Mouse (Mus musculus) embryo, embryonic 11 days (tissue): ENCODE measurements at regions not wholly inside any gene's neighbourhood (a gene's known extent, or its start where the extent isn't known, plus 50 kb on each side); places are given as distances from the start of the nearest gene placed in this dataset.

Source experiments
- DNase-seq: peaks from one replicate; pipeline ENCODE4 v3.0.0-alpha.2; 2015

DNA sequence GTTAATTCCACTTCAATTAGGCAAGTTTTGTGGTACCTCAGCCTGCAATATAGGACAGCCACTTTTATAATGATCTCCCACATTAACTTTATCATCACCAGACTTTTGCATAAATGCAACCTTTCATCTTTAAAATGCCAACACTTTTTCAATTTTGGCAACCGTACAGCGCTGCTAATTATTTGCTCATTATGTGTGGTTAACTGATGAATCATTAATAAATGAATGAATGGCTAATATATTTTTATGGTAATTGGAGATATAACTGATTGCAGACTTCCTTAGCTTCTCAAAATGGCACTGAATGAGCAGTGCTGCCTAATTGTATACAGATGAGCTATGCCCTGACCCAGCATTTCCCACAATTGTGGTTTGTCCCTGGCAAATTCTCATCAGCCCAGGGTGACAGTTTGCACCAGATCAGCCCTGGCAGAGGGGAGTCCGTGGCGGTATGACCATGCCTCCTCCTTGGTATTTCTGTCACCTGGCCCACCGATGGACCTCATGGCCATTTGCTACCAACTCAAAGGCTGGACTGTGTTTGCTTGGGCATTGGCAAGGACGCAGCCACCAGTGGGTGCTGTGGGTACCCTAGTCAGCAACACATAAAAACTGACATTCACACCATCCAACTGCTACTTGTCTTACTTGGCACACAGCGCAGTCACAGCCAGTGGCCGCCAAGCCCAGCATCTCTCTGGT lies 173.7 kb upstream of the Lmo4 start:
- DNase-seq: no peak

- DNase-seq: peak; percentile 55
Measured at GRCm38 (mm10) chr3:144377626-144378523, 172.9 kb upstream of the Lmo4 start.

DNA sequence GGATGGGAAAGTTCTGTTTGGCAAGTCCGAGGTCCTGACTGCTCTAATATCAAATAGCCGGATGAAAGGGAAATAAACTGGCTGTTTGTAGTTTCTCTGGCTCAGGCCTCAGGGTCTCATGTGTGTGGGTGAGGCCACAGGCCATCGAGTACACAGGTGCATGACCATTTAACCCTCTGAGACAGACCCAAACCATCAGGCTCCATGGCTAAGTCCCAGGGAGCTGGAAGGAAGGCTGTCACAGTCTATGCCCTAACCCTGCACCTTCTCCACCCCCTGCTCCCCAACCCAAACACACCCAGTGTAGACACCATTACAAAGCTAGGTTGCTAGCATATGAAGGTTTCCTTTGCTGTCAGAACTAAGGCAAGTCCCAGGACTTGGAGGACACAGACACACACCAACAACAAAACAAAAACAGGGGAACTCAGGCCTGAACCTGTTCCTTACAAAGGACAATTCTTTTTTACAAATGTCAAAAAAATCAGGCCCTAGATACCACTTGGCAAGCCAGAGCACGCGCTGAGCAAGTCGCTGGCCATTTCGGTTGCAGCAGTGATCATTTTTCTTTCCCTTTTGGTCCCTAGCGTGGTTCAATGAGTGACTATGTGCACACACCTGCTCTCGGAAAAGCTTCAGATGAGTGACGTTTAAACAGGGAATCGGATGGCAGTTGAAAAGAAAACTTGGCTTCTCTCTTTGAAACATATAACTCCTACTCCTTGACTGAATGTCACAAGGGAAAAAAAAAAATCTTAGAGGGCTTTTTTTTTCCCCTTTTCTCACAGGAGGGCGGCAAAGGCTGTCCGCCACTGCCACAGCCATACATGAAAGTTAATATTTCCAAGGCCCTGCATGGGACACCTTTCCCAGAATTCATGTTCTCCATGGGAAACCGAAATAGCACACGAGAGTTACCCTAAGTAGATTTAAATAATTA lies 171.7 kb upstream of the Lmo4 start:
- no peak for DNase-seq

- no peak for DNase-seq
Measured at GRCm38 (mm10) chr3:144375725-144376412, 170.8 kb upstream of the Lmo4 start.

DNA sequence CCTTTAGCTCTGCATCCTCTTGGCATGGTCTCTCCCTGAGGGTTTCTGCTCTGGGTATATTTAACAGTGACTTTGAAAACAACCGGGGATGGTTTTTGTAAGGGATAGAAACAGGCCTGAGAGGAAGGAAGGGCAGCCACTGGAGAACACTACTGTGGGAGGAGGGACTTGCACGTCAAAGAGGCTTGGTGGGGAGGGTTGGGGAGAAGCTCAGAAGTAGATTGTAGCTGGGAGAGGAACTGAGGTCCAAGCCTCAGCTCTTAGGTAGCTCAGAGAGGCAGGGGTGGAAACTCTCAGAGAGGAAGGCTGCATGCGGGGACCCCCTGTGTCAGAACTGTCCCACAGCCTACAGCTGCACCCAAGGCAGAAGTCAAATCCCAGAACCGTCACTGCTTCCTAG lies 163.3 kb upstream of the Lmo4 start:
- DNase-seq: no peak

DNA sequence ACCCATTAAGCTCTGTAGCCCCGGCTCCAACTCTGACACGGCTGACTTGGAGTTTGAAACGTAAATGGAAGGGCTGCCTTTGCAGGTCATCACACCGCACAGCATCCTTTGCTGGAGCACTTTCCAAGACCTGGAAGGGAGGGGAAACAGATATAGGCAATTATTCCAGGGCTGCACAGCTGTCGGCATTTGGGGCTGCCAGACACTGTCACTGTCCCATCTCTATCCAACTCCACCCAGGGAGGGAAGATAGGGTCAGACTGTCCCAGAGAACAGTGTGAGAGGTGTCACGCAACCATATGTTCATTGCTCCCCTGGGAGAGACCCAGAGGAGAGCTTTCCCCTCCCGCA lies 162.7 kb upstream of the Lmo4 start:
- peak; percentile 44 for DNase-seq

DNA sequence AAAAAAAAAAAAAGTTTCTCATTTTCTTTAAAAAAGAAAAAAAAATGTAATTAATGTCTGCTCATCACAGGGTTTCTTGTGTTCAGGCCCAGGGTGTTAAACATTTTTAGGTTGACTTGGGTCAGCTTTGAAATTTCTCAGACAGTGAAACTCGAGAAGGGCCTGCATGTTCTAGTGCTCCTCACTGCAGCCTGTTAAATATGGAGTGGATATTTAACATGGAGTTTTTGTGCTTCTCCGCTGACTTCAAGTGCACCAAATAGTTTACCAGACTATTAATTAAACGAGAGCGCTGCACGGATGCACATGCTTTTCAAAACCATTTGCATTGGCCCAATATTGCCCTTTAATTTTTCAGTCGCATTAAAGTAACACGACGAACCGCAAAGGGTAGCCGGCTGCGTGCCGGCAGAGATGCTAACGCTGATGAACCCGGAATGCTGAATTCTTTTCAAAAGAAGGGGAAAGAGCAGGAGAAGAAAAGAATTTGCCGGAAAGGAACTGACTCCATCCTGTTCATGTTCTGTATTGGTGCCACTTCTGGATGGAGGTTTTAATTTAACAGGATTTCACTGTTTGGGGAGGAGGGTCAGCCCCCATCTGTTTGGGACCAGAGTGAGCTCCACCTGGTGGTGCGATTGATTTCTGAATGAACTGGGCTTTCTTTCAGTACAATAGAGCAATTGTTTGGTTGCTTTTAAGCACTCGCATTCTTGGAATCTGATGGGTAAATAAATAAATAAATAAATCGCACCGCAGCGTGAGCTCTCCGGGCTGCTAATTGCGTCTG lies 162.2 kb upstream of the Lmo4 start:
- DNase-seq: peak; percentile 75

DNA sequence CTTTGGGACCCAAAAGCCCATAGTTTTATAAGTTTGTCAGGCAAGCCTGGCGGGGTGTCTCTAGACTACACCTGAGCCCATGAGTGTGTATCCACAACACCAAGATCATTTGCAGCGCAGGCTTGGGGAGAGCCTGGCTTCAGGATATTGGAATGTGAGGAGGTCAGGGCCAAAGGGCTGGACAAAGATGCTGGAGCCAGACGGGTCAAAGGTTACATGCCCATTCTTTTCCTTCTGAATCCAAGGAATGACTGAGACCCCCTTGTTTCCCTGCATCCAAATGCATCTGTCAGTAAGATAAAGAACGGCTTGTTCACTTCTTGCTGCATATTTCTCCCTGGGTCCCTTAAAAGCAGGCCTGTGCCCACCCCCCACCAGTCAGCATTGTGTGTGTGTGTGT lies 160.9 kb upstream of the Lmo4 start:
- DNase-seq: peak; percentile 51

DNA sequence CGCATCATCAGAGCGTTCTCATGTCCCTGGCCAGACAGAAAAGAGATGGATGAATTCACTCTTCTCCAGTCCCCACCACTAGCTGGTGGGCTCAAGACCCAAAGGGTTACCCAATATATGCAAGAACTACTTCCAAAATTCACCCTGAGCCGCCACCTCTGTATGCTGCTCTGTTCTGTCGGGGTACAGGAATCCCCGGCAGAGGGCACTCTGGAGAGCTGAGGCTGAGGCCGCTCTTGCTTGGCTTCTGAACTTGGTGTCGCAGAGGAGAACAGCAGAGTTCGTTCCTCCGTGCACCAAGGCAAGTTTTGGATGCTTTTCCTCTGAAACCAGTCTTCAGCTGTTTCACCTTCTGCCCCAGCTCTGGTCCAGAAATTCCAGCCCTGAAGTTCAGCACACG lies 157.5 kb upstream of the Lmo4 start:
- DNase-seq: no peak

DNA sequence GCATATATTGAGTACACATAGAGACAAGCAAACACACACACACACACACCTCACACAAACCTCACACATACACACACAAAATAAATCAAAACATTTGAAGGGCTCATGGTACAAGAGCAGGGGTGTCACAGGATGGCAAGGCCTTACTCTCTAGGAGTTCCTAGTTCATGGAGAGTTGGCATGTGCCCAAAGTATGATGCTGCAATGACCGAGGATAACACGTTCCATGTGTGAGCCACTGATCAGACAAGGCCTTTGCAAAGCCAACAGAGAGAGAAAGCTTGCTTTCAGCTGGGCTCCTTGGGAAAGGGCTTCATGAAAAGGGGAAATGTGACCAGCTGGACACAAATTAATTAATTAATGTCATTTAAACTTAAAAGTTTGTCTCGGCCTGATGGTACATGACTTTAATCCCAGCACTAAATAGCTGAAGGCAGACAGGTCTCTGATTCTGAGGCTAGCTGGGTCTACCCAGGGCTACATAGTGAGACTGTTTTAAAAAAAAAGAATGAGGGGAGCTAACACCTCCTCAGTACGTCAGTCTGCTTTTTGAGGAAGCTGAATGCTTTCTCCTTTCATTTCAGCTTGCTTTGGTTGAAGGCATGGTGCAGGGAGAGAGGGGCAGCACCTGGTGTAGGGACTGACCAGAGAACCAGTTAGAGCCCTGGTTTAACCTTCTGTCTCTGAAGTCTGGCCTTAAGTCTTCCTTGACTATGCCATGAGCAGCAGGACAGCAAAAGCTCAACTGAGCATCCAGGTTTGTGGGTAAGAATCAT lies 156.4 kb upstream of the Lmo4 start:
- DNase-seq: no peak

GRCm38 (mm10) chr3:144356948-144357295 lies 151.9 kb upstream of the Lmo4 start:
- DNase-seq: no peak

GRCm38 (mm10) chr3:144356103-144356947 lies 151.3 kb upstream of the Lmo4 start:
- no peak for DNase-seq

- DNase-seq: no peak
Measured at GRCm38 (mm10) chr3:144352559-144352958, 147.5 kb upstream of the Lmo4 start.

DNA sequence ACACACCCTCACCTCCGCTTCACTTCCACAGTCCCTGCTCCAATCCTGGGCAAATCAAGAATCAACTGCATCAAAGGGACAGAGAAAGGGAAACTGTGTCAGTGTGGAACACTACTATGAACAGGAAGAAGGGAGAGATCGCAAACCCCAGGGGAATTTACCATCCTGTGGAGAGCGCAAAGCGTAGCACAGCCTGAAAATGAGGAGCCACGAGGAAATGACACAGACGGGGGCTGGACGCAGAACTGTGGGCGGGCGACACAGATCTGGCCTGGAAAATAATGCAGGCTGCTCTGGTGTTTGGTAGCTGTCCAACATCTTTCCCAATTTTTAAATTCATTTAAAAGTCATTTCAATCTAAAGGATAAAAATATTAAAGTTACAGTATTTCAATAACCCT lies 143.4 kb upstream of the Lmo4 start:
- no peak for DNase-seq

DNA sequence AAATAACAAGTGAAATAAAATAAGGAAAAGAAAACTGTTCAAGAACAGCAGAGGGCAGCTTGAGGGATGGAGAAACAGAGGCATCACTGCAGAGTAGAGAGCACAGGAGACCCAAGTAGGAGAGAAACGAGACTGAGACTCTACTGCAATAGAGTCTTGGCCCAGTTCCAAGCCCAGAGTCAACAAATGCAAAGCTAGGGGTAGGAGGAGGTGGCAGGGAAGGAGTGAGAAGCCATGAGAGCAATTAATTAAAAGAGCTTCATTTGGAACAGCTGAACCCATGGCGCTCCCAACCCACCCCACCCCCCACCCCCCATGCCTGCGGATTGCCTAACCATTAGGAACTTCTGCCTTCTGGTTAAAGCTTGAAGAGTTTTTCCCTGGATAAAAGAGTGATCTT lies 130.2 kb upstream of the Lmo4 start:
- no peak for DNase-seq

DNA sequence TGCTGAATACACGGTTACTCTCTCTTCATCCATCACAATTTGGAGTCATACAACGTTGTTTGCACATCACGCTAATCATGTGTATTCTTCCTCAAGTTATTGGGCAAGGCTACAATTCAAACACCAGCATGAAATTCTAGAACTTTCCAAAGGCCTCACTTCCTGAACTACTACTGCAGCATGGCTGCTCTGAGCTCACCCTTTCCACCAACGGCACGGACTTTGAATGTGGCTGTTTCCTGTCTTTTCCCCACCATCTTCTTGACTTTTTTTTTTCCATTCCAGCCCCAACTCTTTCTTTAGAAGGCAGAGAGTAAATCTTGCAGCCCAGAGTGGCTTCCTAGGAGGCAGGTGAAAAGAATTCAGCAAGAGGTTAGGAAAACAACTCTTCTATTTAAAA lies 129.2 kb upstream of the Lmo4 start:
- no peak for DNase-seq

GRCm38 (mm10) chr3:144332353-144332752 lies 127.3 kb upstream of the Lmo4 start:
- DNase-seq: peak; percentile 22

DNA sequence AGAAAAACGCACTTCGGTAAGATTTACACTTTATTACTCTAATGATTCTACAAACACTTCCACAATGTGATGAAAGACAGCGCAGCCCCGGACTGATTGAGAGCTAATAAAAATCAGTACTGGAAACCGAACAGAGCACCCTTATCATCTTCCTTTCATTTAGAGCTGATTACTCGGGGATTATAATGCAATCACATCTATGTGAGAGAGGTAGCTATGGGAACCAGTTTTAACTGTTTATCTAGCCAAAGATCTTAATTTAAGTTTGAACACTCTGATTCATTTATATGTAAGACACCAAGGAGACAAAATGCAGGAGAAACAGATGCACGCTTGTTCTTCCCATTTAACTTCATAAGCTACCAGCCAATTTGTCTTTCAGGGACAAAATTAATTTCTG lies 124.1 kb upstream of the Lmo4 start:
- DNase-seq: no peak

- DNase-seq: no peak
Measured at GRCm38 (mm10) chr3:144327235-144327760, 122.3 kb upstream of the Lmo4 start.

DNA sequence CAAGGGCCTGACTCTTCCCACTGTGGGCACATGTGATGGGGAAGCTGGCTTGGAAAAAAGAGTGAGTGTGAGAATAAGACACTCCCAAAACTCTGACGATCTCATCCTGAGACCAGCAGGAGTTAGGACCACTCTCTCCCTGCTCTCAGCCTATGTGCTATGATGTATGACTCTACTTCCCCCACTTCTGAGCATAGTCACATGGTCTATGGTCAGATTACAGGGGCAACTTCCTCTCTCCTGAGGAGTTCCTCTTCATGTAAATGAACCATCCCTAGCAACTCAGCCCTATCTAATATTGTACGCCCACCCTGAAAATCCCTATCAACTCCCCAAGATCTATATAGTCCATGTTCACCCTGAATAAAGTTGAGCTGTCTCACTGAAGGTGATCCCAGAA lies 120.0 kb upstream of the Lmo4 start:
- no peak for DNase-seq
